Mouse (Mus musculus): ENCODE results near the gene Slc20a1.
A peak's percentile ranks its signal among the peaks of the same experiment; 100 is the strongest.

Slc20a1 gene

DNA sequence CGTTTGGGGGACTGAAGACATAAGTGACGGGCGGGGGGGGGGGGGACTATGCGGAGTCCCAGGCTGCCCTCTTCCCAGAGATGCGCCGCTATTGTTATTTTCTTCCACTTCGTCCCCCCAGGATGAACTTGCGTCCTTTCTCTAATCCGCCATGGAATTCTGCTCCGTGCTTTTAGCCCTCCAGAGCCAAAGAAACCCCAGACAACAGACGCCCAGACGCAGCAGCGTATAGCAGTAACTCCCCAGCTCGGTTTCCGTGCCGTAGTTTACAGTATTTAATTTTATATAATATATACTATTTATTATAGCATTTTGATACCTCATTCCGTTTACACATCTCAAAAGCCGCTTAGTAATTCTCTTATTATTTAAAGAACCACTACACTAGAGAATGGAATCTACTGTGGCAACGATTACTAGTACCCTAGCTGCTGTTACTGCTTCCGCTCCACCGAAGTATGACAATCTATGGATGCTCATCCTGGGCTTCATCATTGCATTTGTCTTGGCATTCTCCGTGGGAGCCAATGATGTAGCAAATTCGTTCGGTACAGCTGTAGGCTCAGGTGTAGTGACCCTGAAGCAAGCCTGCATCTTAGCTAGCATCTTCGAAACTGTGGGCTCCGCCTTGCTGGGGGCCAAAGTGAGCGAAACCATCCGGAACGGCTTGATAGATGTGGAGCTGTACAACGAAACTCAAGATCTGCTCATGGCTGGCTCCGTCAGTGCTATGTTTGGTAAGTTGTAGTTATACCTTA is 943 bp downstream of the Slc20a1 start:
- H3K36me3 ChIP-seq (ENCODE audit: insufficient read depth, low read length), result peaks cover 51% of the 10 kb centered on the region
- H3K4me3 ChIP-seq (replicated peaks; ENCODE audit: low read length), result peak overlapping the region; percentile 99
- TF ChIP-seq NANOG (IDR thresholded peaks at IDR 0.05; ENCODE audit: borderline replicate concordance, low read length), result no peak
- no peak for TF ChIP-seq POU5F1 (IDR thresholded peaks at IDR 0.05; ENCODE audit: borderline replicate concordance, low read length)
- H3K4me1 ChIP-seq (replicated peaks; ENCODE audit: low read depth, low read length), result peaks cover 84% of the 10 kb centered on the region
- H3K27me3 ChIP-seq (ENCODE audit: insufficient read depth, low read length), result no peaks in the 10 kb centered on the region
- no peaks in the 10 kb centered on the region for H3K9me3 ChIP-seq (ENCODE audit: low read length)

DNA sequence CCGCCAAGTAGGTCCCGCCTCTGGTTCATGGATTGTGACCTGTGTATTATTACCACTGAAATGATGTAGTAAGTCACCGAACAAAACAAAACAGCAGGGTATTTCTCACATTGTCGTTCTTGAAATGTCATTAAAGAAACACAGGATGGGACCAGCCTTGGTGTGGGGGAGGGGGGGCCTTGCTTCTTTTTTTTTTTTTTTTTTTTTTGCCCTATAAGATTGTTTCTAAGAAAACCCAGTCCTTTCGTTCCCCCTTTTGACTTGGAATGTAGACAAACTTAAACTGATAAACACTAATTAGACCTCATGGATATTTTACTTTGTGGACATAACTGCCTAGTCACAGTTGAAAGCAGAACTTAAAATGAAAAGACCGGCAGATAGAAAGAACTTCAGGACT is 6.4 kb downstream of the Slc20a1 start:
- TF ChIP-seq CTCF (conservative IDR thresholded peaks at IDR 0.05; ENCODE audit: low read length) (no peak), NANOG (IDR thresholded peaks at IDR 0.05; ENCODE audit: borderline replicate concordance, low read length) (no peak), POU5F1 (IDR thresholded peaks at IDR 0.05; ENCODE audit: borderline replicate concordance, low read length) (no peak)
- Histone ChIP-seq H3K4me3 (replicated peaks; ENCODE audit: low read length) (no peak overlapping the region), H3K4me1 (replicated peaks; ENCODE audit: low read depth, low read length) (peaks cover 90% of the 10 kb centered on the region), H3K36me3 (ENCODE audit: insufficient read depth, low read length) (peaks cover 100% of the 10 kb centered on the region), H3K27me3 (ENCODE audit: insufficient read depth, low read length) (no peaks in the 10 kb centered on the region), H3K9me3 (ENCODE audit: low read length) (no peaks in the 10 kb centered on the region)

DNA sequence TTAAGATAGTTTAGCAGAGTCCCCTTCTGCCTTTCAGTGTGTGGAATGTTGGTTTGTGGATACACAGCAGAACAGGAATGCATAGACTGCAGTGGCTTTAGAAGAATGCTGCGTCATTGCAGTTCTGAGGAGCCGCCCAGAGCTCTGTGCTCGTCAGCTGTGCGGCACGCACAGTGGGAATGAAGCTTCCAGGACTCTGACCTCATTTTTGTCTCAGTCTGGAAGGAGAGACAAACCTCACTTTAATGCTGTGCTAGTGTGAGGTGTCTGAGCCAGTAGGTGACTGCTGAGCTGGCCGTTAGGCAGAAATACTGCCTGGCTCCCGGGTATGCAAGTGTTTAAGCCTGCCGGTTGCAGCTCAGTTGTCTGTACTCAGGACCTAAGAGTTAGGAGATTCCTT is 8.3 kb downstream of the Slc20a1 start:
- no peak overlapping the region for H3K4me3 ChIP-seq (replicated peaks; ENCODE audit: low read length)
- H3K27me3 ChIP-seq (ENCODE audit: insufficient read depth, low read length), result no peaks in the 10 kb centered on the region
- TF ChIP-seq CTCF (conservative IDR thresholded peaks at IDR 0.05; ENCODE audit: low read length) (no peak), POU5F1 (IDR thresholded peaks at IDR 0.05; ENCODE audit: borderline replicate concordance, low read length) (no peak), NANOG (IDR thresholded peaks at IDR 0.05; ENCODE audit: borderline replicate concordance, low read length) (no peak)
- H3K36me3 ChIP-seq (ENCODE audit: insufficient read depth, low read length), result peaks cover 100% of the 10 kb centered on the region
- H3K4me1 ChIP-seq (replicated peaks; ENCODE audit: low read depth, low read length), result peaks cover 72% of the 10 kb centered on the region
- H3K9me3 ChIP-seq (ENCODE audit: low read length), result no peaks in the 10 kb centered on the region

DNA sequence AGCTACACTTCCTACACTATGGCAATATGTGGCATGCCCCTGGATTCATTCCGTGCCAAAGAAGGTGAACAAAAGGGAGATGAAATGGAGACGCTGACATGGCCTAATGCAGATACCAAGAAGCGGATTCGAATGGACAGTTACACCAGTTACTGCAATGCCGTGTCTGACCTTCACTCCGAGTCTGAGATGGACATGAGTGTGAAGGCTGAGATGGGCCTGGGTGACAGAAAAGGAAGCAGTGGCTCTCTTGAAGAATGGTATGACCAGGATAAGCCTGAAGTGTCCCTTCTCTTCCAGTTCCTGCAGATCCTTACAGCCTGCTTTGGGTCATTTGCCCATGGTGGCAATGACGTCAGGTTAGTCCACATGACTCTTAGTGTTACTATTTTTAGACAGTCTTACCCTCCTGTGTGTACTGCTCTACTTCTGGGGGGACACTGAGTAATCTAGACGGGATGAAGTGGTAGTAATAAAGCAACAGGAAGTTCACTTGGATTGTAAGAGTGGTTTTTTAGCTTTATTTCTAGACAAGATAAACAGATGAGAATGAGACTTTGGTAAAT is 9.7 kb downstream of the Slc20a1 start:
- peaks cover 99% of the 10 kb centered on the region for H3K36me3 ChIP-seq (ENCODE audit: insufficient read depth, low read length)
- no peak overlapping the region for H3K4me3 ChIP-seq (replicated peaks; ENCODE audit: low read length)
- H3K4me1 ChIP-seq (replicated peaks; ENCODE audit: low read depth, low read length), result peaks cover 57% of the 10 kb centered on the region
- no peak for TF ChIP-seq NANOG (IDR thresholded peaks at IDR 0.05; ENCODE audit: borderline replicate concordance, low read length)
- no peak for TF ChIP-seq POU5F1 (IDR thresholded peaks at IDR 0.05; ENCODE audit: borderline replicate concordance, low read length)
- TF ChIP-seq CTCF (conservative IDR thresholded peaks at IDR 0.05; ENCODE audit: low read length), result no peak
- no peaks in the 10 kb centered on the region for H3K27me3 ChIP-seq (ENCODE audit: insufficient read depth, low read length)
- H3K9me3 ChIP-seq (ENCODE audit: low read length), result no peaks in the 10 kb centered on the region

DNA sequence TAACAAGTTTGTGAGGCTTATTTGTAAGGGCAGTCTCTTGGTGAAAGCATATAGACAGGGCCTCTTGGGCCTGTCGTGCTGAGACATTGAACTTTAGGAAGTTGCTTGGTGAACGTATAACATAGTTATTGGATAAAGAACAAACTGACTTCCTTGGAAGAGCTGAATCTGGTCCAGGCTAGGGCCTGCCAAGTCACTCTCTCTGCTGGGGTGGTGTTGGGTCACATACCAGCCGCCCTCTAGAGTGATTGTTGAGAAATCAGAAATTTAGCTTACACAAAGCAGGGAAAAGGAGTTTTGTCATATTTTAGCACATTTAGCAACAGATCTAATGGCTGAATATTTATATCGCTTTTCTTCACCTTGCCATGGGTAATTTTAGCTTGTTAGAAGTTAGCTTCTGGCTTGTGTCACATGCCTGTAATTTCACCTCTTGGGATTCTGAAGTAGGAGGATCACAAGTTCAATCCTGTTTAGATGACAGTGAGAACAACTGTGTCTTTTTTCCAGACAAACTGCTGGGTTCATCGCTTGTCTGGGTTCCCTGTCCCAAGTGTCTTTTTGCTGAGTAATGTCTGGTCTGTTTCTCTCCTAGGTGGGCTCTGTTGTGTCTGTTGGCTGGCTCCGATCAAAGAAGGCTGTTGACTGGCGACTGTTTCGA is 11.7 kb downstream of the Slc20a1 start:
- Histone ChIP-seq H3K4me1 (replicated peaks; ENCODE audit: low read depth, low read length) (peaks cover 39% of the 10 kb centered on the region), H3K27me3 (ENCODE audit: insufficient read depth, low read length) (no peaks in the 10 kb centered on the region), H3K36me3 (ENCODE audit: insufficient read depth, low read length) (peaks cover 83% of the 10 kb centered on the region), H3K4me3 (replicated peaks; ENCODE audit: low read length) (no peak overlapping the region), H3K9me3 (ENCODE audit: low read length) (no peaks in the 10 kb centered on the region)
- TF ChIP-seq NANOG (IDR thresholded peaks at IDR 0.05; ENCODE audit: borderline replicate concordance, low read length), result no peak
- no peak for TF ChIP-seq POU5F1 (IDR thresholded peaks at IDR 0.05; ENCODE audit: borderline replicate concordance, low read length)
- TF ChIP-seq CTCF (conservative IDR thresholded peaks at IDR 0.05; ENCODE audit: low read length), result no peak

DNA sequence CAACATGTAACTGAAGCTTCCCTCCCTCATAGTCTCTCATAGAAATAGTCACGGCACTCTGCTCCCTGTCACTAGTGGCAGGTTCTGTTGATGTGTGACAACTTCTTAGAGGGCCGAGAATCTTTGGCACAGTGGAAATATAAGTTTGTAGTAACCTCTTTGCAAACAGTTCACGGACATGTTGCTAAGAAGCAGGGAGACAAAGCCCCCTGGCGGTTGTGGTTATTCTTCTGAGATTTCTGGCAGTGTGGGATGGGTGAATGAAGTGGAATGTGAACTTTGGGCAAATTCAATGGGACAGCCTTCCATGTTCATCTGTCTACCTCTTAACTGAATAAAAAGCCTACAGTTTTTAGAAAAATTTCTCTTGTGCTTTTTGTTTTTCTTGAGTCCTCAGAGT is 12.7 kb downstream of the Slc20a1 start:
- H3K4me3 ChIP-seq (replicated peaks; ENCODE audit: low read length), result no peak overlapping the region
- H3K36me3 ChIP-seq (ENCODE audit: insufficient read depth, low read length), result peaks cover 73% of the 10 kb centered on the region
- TF ChIP-seq CTCF (conservative IDR thresholded peaks at IDR 0.05; ENCODE audit: low read length) (no peak), POU5F1 (IDR thresholded peaks at IDR 0.05; ENCODE audit: borderline replicate concordance, low read length) (no peak), NANOG (IDR thresholded peaks at IDR 0.05; ENCODE audit: borderline replicate concordance, low read length) (no peak)
- H3K4me1 ChIP-seq (replicated peaks; ENCODE audit: low read depth, low read length), result peaks cover 28% of the 10 kb centered on the region
- no peaks in the 10 kb centered on the region for H3K27me3 ChIP-seq (ENCODE audit: insufficient read depth, low read length)
- no peaks in the 10 kb centered on the region for H3K9me3 ChIP-seq (ENCODE audit: low read length)

DNA sequence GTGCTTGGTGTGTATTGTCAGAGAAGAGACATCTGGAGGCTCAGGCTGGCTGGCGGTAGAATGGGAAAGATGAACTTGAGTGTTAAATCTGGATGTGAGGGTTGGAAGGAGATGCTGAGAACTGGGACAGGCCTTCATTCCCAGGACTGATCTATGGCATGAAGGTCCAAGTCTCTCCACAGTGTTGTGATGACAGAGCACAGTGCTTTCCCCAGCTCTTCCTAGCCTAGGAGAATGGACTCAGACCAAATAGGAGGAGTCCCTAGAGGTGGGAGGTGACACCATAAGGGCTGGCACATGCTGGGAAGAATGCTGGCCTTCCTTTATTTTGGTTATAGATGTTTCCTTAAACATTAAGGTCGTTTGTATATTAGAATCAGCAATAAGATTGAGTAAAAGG is 13.4 kb downstream of the Slc20a1 start:
- peaks cover 25% of the 10 kb centered on the region for H3K4me1 ChIP-seq (replicated peaks; ENCODE audit: low read depth, low read length)
- no peak for TF ChIP-seq NANOG (IDR thresholded peaks at IDR 0.05; ENCODE audit: borderline replicate concordance, low read length)
- TF ChIP-seq POU5F1 (IDR thresholded peaks at IDR 0.05; ENCODE audit: borderline replicate concordance, low read length), result no peak
- TF ChIP-seq CTCF (conservative IDR thresholded peaks at IDR 0.05; ENCODE audit: low read length), result no peak
- H3K27me3 ChIP-seq (ENCODE audit: insufficient read depth, low read length), result no peaks in the 10 kb centered on the region
- no peaks in the 10 kb centered on the region for H3K9me3 ChIP-seq (ENCODE audit: low read length)
- peaks cover 66% of the 10 kb centered on the region for H3K36me3 ChIP-seq (ENCODE audit: insufficient read depth, low read length)
- no peak overlapping the region for H3K4me3 ChIP-seq (replicated peaks; ENCODE audit: low read length)

DNA sequence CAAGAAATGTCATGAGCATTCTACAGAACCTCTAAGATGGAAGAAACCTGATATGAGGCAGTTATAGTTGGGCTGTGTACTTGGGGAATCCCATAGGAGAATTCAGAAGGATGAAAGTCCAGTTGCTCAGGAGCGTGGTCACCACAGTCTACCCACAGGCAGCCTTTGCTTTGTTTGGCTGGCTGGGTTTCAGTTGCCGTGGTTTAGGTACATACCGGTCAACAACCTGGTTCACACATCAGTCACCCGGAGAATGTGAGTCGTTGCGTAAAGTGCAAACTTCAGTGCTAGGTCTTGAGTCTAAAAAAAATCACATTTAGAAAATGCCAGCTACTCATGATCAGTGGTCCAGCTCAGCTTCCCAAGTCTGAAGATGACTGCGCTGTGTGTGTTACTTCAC is 14.0 kb downstream of the Slc20a1 start:
- H3K9me3 ChIP-seq (ENCODE audit: low read length), result no peaks in the 10 kb centered on the region
- H3K4me3 ChIP-seq (replicated peaks; ENCODE audit: low read length), result no peak overlapping the region
- H3K4me1 ChIP-seq (replicated peaks; ENCODE audit: low read depth, low read length), result peaks cover 26% of the 10 kb centered on the region
- H3K36me3 ChIP-seq (ENCODE audit: insufficient read depth, low read length), result peaks cover 60% of the 10 kb centered on the region
- no peak for TF ChIP-seq POU5F1 (IDR thresholded peaks at IDR 0.05; ENCODE audit: borderline replicate concordance, low read length)
- TF ChIP-seq NANOG (IDR thresholded peaks at IDR 0.05; ENCODE audit: borderline replicate concordance, low read length), result no peak
- TF ChIP-seq CTCF (conservative IDR thresholded peaks at IDR 0.05; ENCODE audit: low read length), result no peak
- no peaks in the 10 kb centered on the region for H3K27me3 ChIP-seq (ENCODE audit: insufficient read depth, low read length)

Measured in E14TG2a.4 (cell line).